Mouse (Mus musculus) right cerebral cortex, postnatal 10 days (tissue): ENCODE measurements around the gene Snd1.

Experiments used
- DNase-seq, 2 experiments: peaks; one replicate each; pipeline ENCODE4 v3.0.0; 2021; ENCODE audit warnings: low spot score in 2 of 2

Snd1 gene

GRCm38 (mm10) chr6:28867516-28868251 lies 392.7 kb downstream of the Snd1 start:
- DNase-seq, result no peak

- peak; percentile 51 to 66 for DNase-seq
Observed at GRCm38 (mm10) chr6:28871725-28872420, 396.9 kb downstream of the Snd1 start.

- no peak for DNase-seq
Observed at GRCm38 (mm10) chr6:28872421-28872795, 397.5 kb downstream of the Snd1 start.

- no peak for DNase-seq
Observed at GRCm38 (mm10) chr6:28874053-28874452, 399.1 kb downstream of the Snd1 start.

GRCm38 (mm10) chr6:28874759-28875158 lies 399.8 kb downstream of the Snd1 start:
- DNase-seq, result no peak

GRCm38 (mm10) chr6:28875333-28875732 lies 400.4 kb downstream of the Snd1 start:
- DNase-seq, result no peak

GRCm38 (mm10) chr6:28876492-28876891 lies 401.6 kb downstream of the Snd1 start:
- peak; percentile 56 to 62 for DNase-seq

- peak; percentile 61 to 64 for DNase-seq
Observed at GRCm38 (mm10) chr6:28877945-28878666, 403.2 kb downstream of the Snd1 start.

GRCm38 (mm10) chr6:28879315-28879714 lies 404.4 kb downstream of the Snd1 start:
- no peak for DNase-seq

GRCm38 (mm10) chr6:28880909-28881308 lies 406.0 kb downstream of the Snd1 start:
- DNase-seq, result no peak

GRCm38 (mm10) chr6:28883518-28883917 lies 408.6 kb downstream of the Snd1 start:
- no peak for DNase-seq

GRCm38 (mm10) chr6:28886724-28887440 lies 411.9 kb downstream of the Snd1 start:
- DNase-seq, result no peak

GRCm38 (mm10) chr6:28890426-28890825 lies 415.5 kb downstream of the Snd1 start:
- peak; percentile 80 to 83 for DNase-seq

- no peak for DNase-seq
Observed at GRCm38 (mm10) chr6:28891480-28891879, 416.5 kb downstream of the Snd1 start.

GRCm38 (mm10) chr6:28895004-28895515 lies 420.1 kb downstream of the Snd1 start:
- no peak for DNase-seq

GRCm38 (mm10) chr6:28895726-28896125 lies 420.8 kb downstream of the Snd1 start:
- DNase-seq, result no peak

GRCm38 (mm10) chr6:28896762-28897320 lies 421.9 kb downstream of the Snd1 start:
- DNase-seq, result no peak

- no peak for DNase-seq
Observed at GRCm38 (mm10) chr6:28897326-28898085, 422.6 kb downstream of the Snd1 start.

GRCm38 (mm10) chr6:28898836-28899235 lies 423.9 kb downstream of the Snd1 start:
- peak in 1 of 2 experiments; percentile 57 for DNase-seq

- DNase-seq, result no peak
Observed at GRCm38 (mm10) chr6:28902573-28902972, 427.6 kb downstream of the Snd1 start.

- DNase-seq, result no peak
Observed at GRCm38 (mm10) chr6:28904417-28904816, 429.5 kb downstream of the Snd1 start.
